Mouse (Mus musculus) neural tube, embryonic 13.5 days (tissue): ENCODE results near the gene Slc35d2. TPM values are rescaled to one million over a fixed set of nuclear protein-coding genes. Genes with fewer than 3 reads are reported as not detected.
A peak's percentile ranks its signal among the peaks of the same experiment; 100 is the strongest.

Source experiments
- ATAC-seq: fragments of 200-750 bp; cut with Nextera tagmentation; 2 replicates; pipeline ENCODE4 v1.8.0; 2017; ENCODE audit warnings: low read depth, mild to moderate bottlenecking, moderate TSS enrichment, moderate library complexity
- H3K27ac ChIP-seq: fragments of 300-500 bp; sonication (generic); replicated peaks from 2 replicates; pipeline ENCODE4 v1.5.1; 2015; ENCODE audit warnings: moderate library complexity, mild to moderate bottlenecking, inconsistent platforms
- H3K27me3 ChIP-seq: fragments of 300-500 bp; sonication (generic); 2 replicates; pipeline ENCODE4 v1.6.1; 2015; ENCODE audit warnings: mild to moderate bottlenecking, inconsistent platforms
- H3K36me3 ChIP-seq: fragments of 300-500 bp; sonication (generic); 2 replicates; pipeline ENCODE4 v1.6.1; 2015; ENCODE audit warnings: mild to moderate bottlenecking, inconsistent platforms
- H3K4me1 ChIP-seq: fragments of 300-500 bp; sonication (generic); replicated peaks from 2 replicates; pipeline ENCODE4 v1.6.1; 2015; ENCODE audit warnings: inconsistent platforms
- H3K4me2 ChIP-seq: fragments of 300-500 bp; sonication (generic); 2 replicates; pipeline ENCODE4 v1.6.1; 2015; ENCODE audit warnings: inconsistent platforms, mild to moderate bottlenecking, moderate library complexity
- H3K4me3 ChIP-seq: fragments of 300-500 bp; sonication (generic); 2 replicates; pipeline ENCODE4 v1.5.1; 2015; ENCODE audit warnings: mild to moderate bottlenecking, inconsistent platforms
- H3K9ac ChIP-seq: fragments of 300-500 bp; sonication (generic); 2 replicates; pipeline ENCODE4 v1.6.1; 2015; ENCODE audit warnings: moderate library complexity, mild to moderate bottlenecking, inconsistent platforms
- H3K9me3 ChIP-seq: fragments of 300-500 bp; sonication (generic); 2 replicates; pipeline ENCODE4 v1.6.1; 2016; ENCODE audit warnings: inconsistent platforms
- WGBS: fragments of 180-500 bp; shearing (Covaris S2); methylation state at CpG from one replicate; pipeline ENCODE4 v1.1.7; 2015; 5-methylcytosine and 5-hydroxymethylcytosine counted together
- polyA plus RNA-seq: library from polyadenylated mRNA; unstranded; fragments of >200 nt; fragmentation: Nextera tagmentation; extraction: Ambion mirVana; gene quantifications from 2 replicates; pipeline ENCODE4 v1.2.1, GENCODE M21; 2015

Slc35d2 gene
- 2.5 and 2.6 TPM in 2 replicates for polyA plus RNA-seq

GRCm38 (mm10) chr13:64128858-64129615 lies at the start of gene Slc35d2:
Gene Slc35d2 (minus strand): TSS chr13:64129368.
- H3K9me3 ChIP-seq, result no peaks in the 10 kb centered on the region
- H3K9ac ChIP-seq, result peak within 1 kb of the TSS; percentile 75
- 10% methylated on average over 40 of the region's 44 CpGs for WGBS
- H3K4me3 ChIP-seq, result peak within 1 kb of the TSS; percentile 55
- H3K36me3 ChIP-seq, result no peaks in the 10 kb centered on the region
- H3K4me2 ChIP-seq, result peak within 1 kb of the TSS; percentile 88
- no peak within 1 kb of the TSS for H3K27ac ChIP-seq
- H3K4me1 ChIP-seq, result peaks cover 12% of the 10 kb centered on the region; the same call in 1 of the 2 replicates
- no peaks in the 10 kb centered on the region for H3K27me3 ChIP-seq
- ATAC-seq, result peak; percentile 74

GRCm38 (mm10) chr13:64178000-64178399 lies 48.8 kb upstream of the Slc35d2 start:
- Histone ChIP-seq H3K36me3 (peaks cover 81% of the 10 kb centered on the region), H3K9ac (no peak overlapping the region), H3K27ac (no peak overlapping the region), H3K27me3 (no peaks in the 10 kb centered on the region), H3K4me2 (no peak overlapping the region), H3K9me3 (0 out of 2 replicates have a peak, but pooled peaks cover 3% of the 10 kb centered on the region), H3K4me1 (no peaks in the 10 kb centered on the region), H3K4me3 (no peak overlapping the region)
- WGBS, result 87% methylated on average over 7 of the region's 7 CpGs
- ATAC-seq, result no peak

GRCm38 (mm10) chr13:64169746-64170145 lies 40.6 kb upstream of the Slc35d2 start:
- peaks cover 84% of the 10 kb centered on the region for H3K36me3 ChIP-seq
- H3K4me3 ChIP-seq, result no peak overlapping the region
- peaks cover 69% of the 10 kb centered on the region for H3K9me3 ChIP-seq
- ATAC-seq, result no peak
- no peak overlapping the region for H3K4me2 ChIP-seq
- no peaks in the 10 kb centered on the region for H3K27me3 ChIP-seq
- H3K9ac ChIP-seq, result no peak overlapping the region
- no peak overlapping the region for H3K27ac ChIP-seq
- no peaks in the 10 kb centered on the region for H3K4me1 ChIP-seq
- 97% methylated on average over 25 of the region's 25 CpGs for WGBS

GRCm38 (mm10) chr13:64163147-64163715 lies 34.1 kb upstream of the Slc35d2 start:
- ATAC-seq, result no peak
- H3K27ac ChIP-seq, result no peak overlapping the region
- H3K9ac ChIP-seq, result peak overlapping the region; percentile 92
- H3K9me3 ChIP-seq, result peaks cover 20% of the 10 kb centered on the region
- peak overlapping the region; percentile 96 for H3K4me2 ChIP-seq
- H3K4me1 ChIP-seq, result peaks cover 19% of the 10 kb centered on the region
- peak overlapping the region; percentile 86 for H3K4me3 ChIP-seq
- peaks cover 19% of the 10 kb centered on the region for H3K36me3 ChIP-seq
- no peaks in the 10 kb centered on the region for H3K27me3 ChIP-seq
- WGBS, result 24% methylated on average over 13 of the region's 13 CpGs

- under 1% methylated on average over 14 of the region's 14 CpGs for WGBS
- peaks cover 19% of the 10 kb centered on the region for H3K4me1 ChIP-seq
- H3K9me3 ChIP-seq, result peaks cover 19% of the 10 kb centered on the region
- H3K27ac ChIP-seq, result no peak overlapping the region
- H3K36me3 ChIP-seq, result peaks cover 16% of the 10 kb centered on the region
- H3K9ac ChIP-seq, result peak overlapping the region; percentile 92
- no peaks in the 10 kb centered on the region; the same call in 1 of the 2 replicates for H3K27me3 ChIP-seq
- peak overlapping the region; percentile 86 for H3K4me3 ChIP-seq
- peak; percentile 20 for ATAC-seq
- peak overlapping the region; percentile 96 for H3K4me2 ChIP-seq
These were observed 33.5 kb upstream of the Slc35d2 start for GRCm38 (mm10) chr13:64162626-64163025.

- H3K36me3 ChIP-seq, result peaks cover 12% of the 10 kb centered on the region
- peak overlapping the region; percentile 92 for H3K9ac ChIP-seq
- H3K9me3 ChIP-seq, result peaks cover 13% of the 10 kb centered on the region
- peak; percentile 71 for ATAC-seq
- no peaks in the 10 kb centered on the region; the same call in 1 of the 2 replicates for H3K27me3 ChIP-seq
- H3K27ac ChIP-seq, result peak overlapping the region; percentile 90
- H3K4me3 ChIP-seq, result peak overlapping the region; percentile 86
- WGBS, result under 1% methylated on average over 71 of the region's 71 CpGs
- peak overlapping the region; percentile 96 for H3K4me2 ChIP-seq
- peaks cover 19% of the 10 kb centered on the region for H3K4me1 ChIP-seq
These were observed 32.9 kb upstream of the Slc35d2 start for GRCm38 (mm10) chr13:64161916-64162611.

GRCm38 (mm10) chr13:64161548-64161915 lies 32.4 kb upstream of the Slc35d2 start, which contains the start of gene Habp4:
Gene Habp4 (plus strand): TSS chr13:64161824.
- under 1% methylated on average over 31 of the region's 31 CpGs for WGBS
- ATAC-seq, result peak; percentile 98
- H3K27me3 ChIP-seq, result no peaks in the 10 kb centered on the region; the same call in 1 of the 2 replicates

GRCm38 (mm10) chr13:64156966-64157365 lies 27.8 kb upstream of the Slc35d2 start:
- Histone ChIP-seq H3K36me3 (no peaks in the 10 kb centered on the region), H3K4me3 (no peak overlapping the region), H3K9me3 (no peaks in the 10 kb centered on the region), H3K9ac (no peak overlapping the region), H3K4me2 (no peak overlapping the region), H3K27ac (no peak overlapping the region), H3K27me3 (no peaks in the 10 kb centered on the region; the same call in 1 of the 2 replicates), H3K4me1 (peaks cover 5% of the 10 kb centered on the region)
- ATAC-seq, result no peak

More at GRCm38 (mm10) chr13:64161548-64161915, 32.4 kb upstream of the Slc35d2 start, which contains the start of gene Habp4:
- Histone ChIP-seq H3K9me3 (peaks cover 8% of the 10 kb centered on the region), H3K36me3 (peaks cover 7% of the 10 kb centered on the region), H3K4me2 (peak within 1 kb of the TSS; percentile 96), H3K9ac (peak within 1 kb of the TSS; percentile 92), H3K4me1 (peaks cover 19% of the 10 kb centered on the region), H3K27ac (peak within 1 kb of the TSS; percentile 90), H3K4me3 (peak within 1 kb of the TSS; percentile 86)

GRCm38 (mm10) chr13:64155171-64155571 lies 26.0 kb upstream of the Slc35d2 start:
- H3K27ac ChIP-seq, result no peak overlapping the region
- WGBS, result 10% methylated on average over 1 of the region's 1 CpGs
- ATAC-seq, result no peak
- no peak overlapping the region for H3K9ac ChIP-seq
- no peaks in the 10 kb centered on the region; the same call in 1 of the 2 replicates for H3K27me3 ChIP-seq
- H3K36me3 ChIP-seq, result no peaks in the 10 kb centered on the region
- no peak overlapping the region for H3K4me3 ChIP-seq
- no peaks in the 10 kb centered on the region for H3K9me3 ChIP-seq
- H3K4me1 ChIP-seq, result peaks cover 10% of the 10 kb centered on the region
- H3K4me2 ChIP-seq, result no peak overlapping the region

- H3K9ac ChIP-seq, result no peak overlapping the region
- no peak overlapping the region for H3K27ac ChIP-seq
- H3K27me3 ChIP-seq, result no peaks in the 10 kb centered on the region; the same call in 1 of the 2 replicates
- no peaks in the 10 kb centered on the region for H3K9me3 ChIP-seq
- H3K4me1 ChIP-seq, result peaks cover 13% of the 10 kb centered on the region
- H3K4me2 ChIP-seq, result no peak overlapping the region
- H3K36me3 ChIP-seq, result no peaks in the 10 kb centered on the region
- no peak for ATAC-seq
- H3K4me3 ChIP-seq, result no peak overlapping the region
- whole genome bisulfite sequencing, result 72% methylated on average over 2 of the region's 2 CpGs
These were observed 25.5 kb upstream of the Slc35d2 start for GRCm38 (mm10) chr13:64154651-64155050.

GRCm38 (mm10) chr13:64153751-64154267 lies 24.6 kb upstream of the Slc35d2 start:
- H3K9ac ChIP-seq, result peak overlapping the region; percentile 52; the same call in 1 of the 2 replicates

More at GRCm38 (mm10) chr13:64153751-64154267, 24.6 kb upstream of the Slc35d2 start:
- peaks cover 13% of the 10 kb centered on the region for H3K4me1 ChIP-seq
- no peaks in the 10 kb centered on the region for H3K9me3 ChIP-seq
- 1% methylated on average over 18 of the region's 18 CpGs for WGBS
- peak overlapping the region; percentile 93 for H3K4me2 ChIP-seq
- no peaks in the 10 kb centered on the region; the same call in 1 of the 2 replicates for H3K27me3 ChIP-seq
- H3K4me3 ChIP-seq, result peak overlapping the region; percentile 81
- ATAC-seq, result peak; percentile 36
- no peaks in the 10 kb centered on the region for H3K36me3 ChIP-seq
- no peak overlapping the region for H3K27ac ChIP-seq
